Mouse (Mus musculus) erythroblast, embryonic 14.5 days (primary cell): ENCODE results near the gene Atxn1. TPM values are rescaled to one million over a fixed set of nuclear protein-coding genes. Genes with fewer than 3 reads are reported as not detected.

ENCODE experiments used
- H3K27me3 ChIP-seq: 2 replicates; pipeline ENCODE4 v1.6.1; 2012; ENCODE audit warnings: inconsistent platforms; ENCODE audit not compliant: control insufficient read depth
- H3K36me3 ChIP-seq: 2 replicates; pipeline ENCODE4 v1.6.1; 2012; ENCODE audit warnings: mild to moderate bottlenecking, inconsistent platforms; ENCODE audit not compliant: control insufficient read depth
- H3K4me1 ChIP-seq: 2 replicates; pipeline ENCODE4 v1.6.1; 2012; ENCODE audit warnings: inconsistent platforms; ENCODE audit not compliant: control insufficient read depth
- H3K4me3 ChIP-seq: replicated peaks from 2 replicates; pipeline ENCODE3; 2012; ENCODE audit warnings: moderate library complexity, mild to moderate bottlenecking, inconsistent platforms
- H3K9me3 ChIP-seq: 2 replicates; pipeline ENCODE4 v1.6.1; 2012; ENCODE audit warnings: low read length, inconsistent platforms, mixed read lengths; ENCODE audit not compliant: control insufficient read depth
- GATA1 ChIP-seq: IDR thresholded peaks from 2 replicates; pipeline ENCODE4 v1.6.1; 2012; ENCODE audit warnings: low read length, inconsistent platforms, mixed read lengths
- TAL1 ChIP-seq: IDR thresholded peaks from 3 replicates; pipeline ENCODE4 v1.6.1; 2012; ENCODE audit warnings: low read length, inconsistent platforms, mixed read lengths
- polyA plus RNA-seq: library from polyadenylated mRNA; stranded (reverse); fragments of >175 nt; gene quantifications from 2 replicates; pipeline ENCODE4 v1.2.3, GENCODE M21; 2012

The Atxn1 gene
- 0.01 and 0.02 TPM in 2 replicates for polyA plus RNA-seq

GRCm38 (mm10) chr13:45964853-45965593, at the start of gene Atxn1:
Gene Atxn1 (minus strand): TSS chr13:45965008.
- Histone ChIP-seq H3K27me3 (peaks cover 44% of the 10 kb centered on the region), H3K4me1 (peaks cover 29% of the 10 kb centered on the region), H3K9me3 (no peaks in the 10 kb centered on the region), H3K4me3 (peak within 1 kb of the TSS; percentile 73), H3K36me3 (no peaks in the 10 kb centered on the region)
- TF ChIP-seq GATA1 = no peak
- no peak for TF ChIP-seq TAL1

- H3K4me3 ChIP-seq = no peak overlapping the region
- TF ChIP-seq GATA1 = no peak
- no peak for TF ChIP-seq TAL1
- no peaks in the 10 kb centered on the region for H3K4me1 ChIP-seq
- no peaks in the 10 kb centered on the region for H3K36me3 ChIP-seq
- peaks cover 15% of the 10 kb centered on the region for H3K27me3 ChIP-seq
- no peaks in the 10 kb centered on the region for H3K9me3 ChIP-seq
Measured at GRCm38 (mm10) chr13:46011232-46011631, 46.4 kb upstream of the Atxn1 start.

- no peak for TF ChIP-seq GATA1
- no peak for TF ChIP-seq TAL1
- Histone ChIP-seq H3K4me1 (no peaks in the 10 kb centered on the region), H3K27me3 (peaks cover 15% of the 10 kb centered on the region), H3K36me3 (no peaks in the 10 kb centered on the region), H3K4me3 (no peak overlapping the region), H3K9me3 (no peaks in the 10 kb centered on the region)
Measured at GRCm38 (mm10) chr13:46010075-46010474, 45.3 kb upstream of the Atxn1 start.

GRCm38 (mm10) chr13:46008831-46009666, 44.2 kb upstream of the Atxn1 start:
- H3K9me3 ChIP-seq = no peaks in the 10 kb centered on the region
- no peaks in the 10 kb centered on the region for H3K36me3 ChIP-seq
- H3K27me3 ChIP-seq = peaks cover 15% of the 10 kb centered on the region
- no peak overlapping the region for H3K4me3 ChIP-seq
- TF ChIP-seq TAL1 (no peak), GATA1 (no peak)
- no peaks in the 10 kb centered on the region for H3K4me1 ChIP-seq

- Histone ChIP-seq H3K9me3 (no peaks in the 10 kb centered on the region), H3K27me3 (peaks cover 15% of the 10 kb centered on the region), H3K4me3 (no peak overlapping the region), H3K36me3 (no peaks in the 10 kb centered on the region), H3K4me1 (no peaks in the 10 kb centered on the region)
- TF ChIP-seq TAL1 (no peak), GATA1 (no peak)
Measured at GRCm38 (mm10) chr13:46006211-46007102, 41.6 kb upstream of the Atxn1 start.

GRCm38 (mm10) chr13:46005656-46006055, 40.8 kb upstream of the Atxn1 start:
- H3K9me3 ChIP-seq = no peaks in the 10 kb centered on the region
- H3K4me1 ChIP-seq = no peaks in the 10 kb centered on the region
- H3K27me3 ChIP-seq = peaks cover 15% of the 10 kb centered on the region
- no peak overlapping the region for H3K4me3 ChIP-seq
- H3K36me3 ChIP-seq = no peaks in the 10 kb centered on the region
- TF ChIP-seq TAL1 = no peak

GRCm38 (mm10) chr13:46001356-46001755, 36.5 kb upstream of the Atxn1 start:
- H3K27me3 ChIP-seq = no peaks in the 10 kb centered on the region
- no peak overlapping the region for H3K4me3 ChIP-seq
- no peak for TF ChIP-seq GATA1
- no peak for TF ChIP-seq TAL1
- H3K4me1 ChIP-seq = no peaks in the 10 kb centered on the region
- no peaks in the 10 kb centered on the region for H3K9me3 ChIP-seq
- H3K36me3 ChIP-seq = no peaks in the 10 kb centered on the region

GRCm38 (mm10) chr13:45992953-45993352, 28.1 kb upstream of the Atxn1 start:
- no peaks in the 10 kb centered on the region for H3K36me3 ChIP-seq
- TF ChIP-seq GATA1 = no peak
- TF ChIP-seq TAL1 = no peak

More at GRCm38 (mm10) chr13:45992953-45993352, 28.1 kb upstream of the Atxn1 start:
- Histone ChIP-seq H3K4me3 (no peak overlapping the region), H3K9me3 (no peaks in the 10 kb centered on the region), H3K4me1 (no peaks in the 10 kb centered on the region), H3K27me3 (no peaks in the 10 kb centered on the region)
